Mouse (Mus musculus): Measurements from ENCODE around the gene Cd44. TPM values are rescaled to one million over a fixed set of nuclear protein-coding genes. Genes with fewer than 3 reads are reported as not detected.

Cd44 gene
- 6.7 and 11.5 TPM in 2 replicates for polyA plus RNA-seq (2012; rRNA removed)

DNA sequence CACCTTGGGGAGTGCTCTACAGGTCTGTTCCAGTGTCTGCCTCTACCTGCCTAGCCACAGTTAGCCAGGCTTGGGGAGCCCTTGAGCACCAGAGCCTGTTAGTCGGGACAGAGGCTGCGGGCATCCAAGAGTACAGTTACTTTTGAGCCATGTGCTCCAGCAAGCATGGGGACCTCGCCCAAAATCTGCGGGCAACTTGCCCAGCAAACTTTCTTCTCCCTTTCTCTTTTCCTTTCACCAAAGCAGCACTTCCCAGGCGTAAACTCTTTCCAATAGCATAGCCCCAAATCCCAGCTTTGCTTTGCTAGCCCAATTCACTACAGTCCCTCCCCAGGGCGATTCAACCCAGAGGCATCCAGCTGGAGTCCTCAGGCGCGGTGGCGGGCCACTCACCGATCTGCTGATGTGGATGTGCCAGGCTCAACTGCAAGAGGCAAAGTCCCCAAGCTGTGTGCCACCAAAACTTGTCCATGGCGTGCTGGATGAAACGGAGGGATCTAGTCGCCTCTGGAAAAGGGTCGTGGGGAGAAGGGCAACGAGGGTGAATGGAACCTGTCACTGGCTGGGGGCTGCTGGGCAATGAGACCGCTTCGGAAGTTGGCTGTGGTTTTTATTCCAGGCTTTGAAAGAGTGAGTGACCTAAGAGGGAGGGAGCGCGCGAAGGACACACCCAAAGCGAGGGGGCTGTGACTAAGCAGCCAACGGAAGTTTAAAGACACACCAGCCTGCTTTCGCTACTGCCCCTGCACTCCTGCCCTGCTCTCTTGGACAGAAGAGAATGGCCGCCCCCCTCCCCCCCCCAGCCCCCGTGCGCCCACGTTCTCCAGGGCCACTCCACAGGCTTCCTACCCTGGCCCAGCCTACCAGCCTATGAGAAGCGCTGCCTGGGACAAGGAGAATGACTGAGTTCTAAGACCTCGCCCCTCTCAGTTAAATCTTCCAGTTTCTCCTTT lies at the start of gene Cd44:
Gene Cd44 (minus strand): TSS at position 791 of the 953 bp plus-strand sequence.

Other genes with a start within 250 kb of the Cd44 start
- gene Slc1a2, start 243.0 kb downstream of the Cd44 start, polyA plus RNA-seq (2012; rRNA removed), result 0.38 and 2.0 TPM in 2 replicates
- gene Pdhx, start 171.8 kb upstream of the Cd44 start, polyA plus RNA-seq (2012; rRNA removed), result 6.7 and 9.4 TPM in 2 replicates
- gene Apip, start 172.0 kb upstream of the Cd44 start, polyA plus RNA-seq (2012; rRNA removed), result 3.6 TPM in 2 replicates

All from stomach, adult 2 months (tissue).